Mouse (Mus musculus): ENCODE data around the gene Gm11238.
"Not testable (repeated sequence)": the region's sequence is repeated elsewhere in the genome, so short reads cannot be mapped to it uniquely, and the experiment has no call there.

Gm11238 gene

GRCm38 (mm10) chr4:73607581-73607980, at the start of gene Gm11238:
Gene Gm11238 (plus strand): TSS chr4:73607881.
- DNase-seq (ENCODE audit: low spot score in 2 of 2), result not testable (repeated sequence)

- peak in 1 of 2 experiments; percentile 4 for DNase-seq (ENCODE audit: low spot score in 2 of 2)
Observed at GRCm38 (mm10) chr4:73599248-73599647, 8.4 kb upstream of the Gm11238 start.

- not testable (repeated sequence) for DNase-seq (ENCODE audit: low spot score in 2 of 2)
Observed at GRCm38 (mm10) chr4:73622684-73623083, 15.0 kb downstream of the Gm11238 start, which contains the start of gene Gm11237. Gene Gm11237 (plus strand): TSS chr4:73622984.

- DNase-seq (ENCODE audit: low spot score in 2 of 2), result not testable (repeated sequence)
Observed at GRCm38 (mm10) chr4:73637821-73638220, 30.1 kb downstream of the Gm11238 start, which contains the start of gene Gm11236. Gene Gm11236 (plus strand): TSS chr4:73638121.

- DNase-seq (ENCODE audit: low spot score in 2 of 2), result not testable (repeated sequence)
Observed at GRCm38 (mm10) chr4:73661864-73662263, 54.2 kb downstream of the Gm11238 start.

GRCm38 (mm10) chr4:73668054-73668453, 60.4 kb downstream of the Gm11238 start, which contains the start of gene Gm11239:
Gene Gm11239 (plus strand): TSS chr4:73668354.
- DNase-seq (ENCODE audit: low spot score in 2 of 2), result not testable (repeated sequence)

GRCm38 (mm10) chr4:73683216-73683615, 75.5 kb downstream of the Gm11238 start, which contains the start of gene Gm428:
Gene Gm428 (plus strand): TSS chr4:73683516.
- DNase-seq (ENCODE audit: low spot score in 2 of 2), result not testable (repeated sequence)

All from right cerebral cortex, postnatal 36 days (tissue).